Mouse (Mus musculus): Measurements from ENCODE around the gene Nemp1. TPM values are rescaled to one million over a fixed set of nuclear protein-coding genes. Genes with fewer than 3 reads are reported as not detected.

Nemp1 gene
- polyA plus RNA-seq, 1 experiment from 2014 or later = 3.7 TPM

- WGBS = 82% methylated on average over 3 of the region's 3 CpGs
- no peaks in the 10 kb centered on the region for H3K27me3 ChIP-seq (replicated peaks)
- no peak overlapping the region for H3K9ac ChIP-seq
- no peaks in the 10 kb centered on the region for H3K36me3 ChIP-seq (replicated peaks)
- no peak for ATAC-seq (replicated peaks)
- H3K27ac ChIP-seq = no peak overlapping the region
- H3K4me1 ChIP-seq = peaks cover 15% of the 10 kb centered on the region
- no peaks in the 10 kb centered on the region for H3K9me3 ChIP-seq
- no peak overlapping the region for H3K4me3 ChIP-seq
- H3K4me2 ChIP-seq = no peak overlapping the region
These were observed 13.2 kb downstream of the Nemp1 start for GRCm38 (mm10) chr10:127679881-127680280.

DNA sequence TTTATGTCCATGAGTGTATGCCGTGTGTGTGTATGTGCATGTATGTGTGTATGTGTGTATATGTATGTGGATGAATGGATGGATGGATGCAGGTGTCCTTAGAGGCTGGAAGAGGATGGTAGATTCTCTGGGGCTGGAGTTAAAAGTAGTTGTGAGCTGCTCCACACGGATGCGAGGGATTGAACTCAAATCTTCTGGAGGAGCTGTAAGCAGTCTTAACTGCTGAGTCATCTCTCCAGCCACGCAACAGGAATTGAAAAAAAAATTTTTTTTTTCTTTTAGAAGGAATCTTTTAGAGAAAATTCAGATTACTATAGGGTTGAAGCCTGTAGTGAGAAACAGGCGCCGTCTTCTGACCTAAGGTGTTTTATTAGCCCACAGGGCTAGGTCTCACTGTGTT, 16.2 kb downstream of the Nemp1 start:
- Histone ChIP-seq H3K27me3 (replicated peaks) (no peaks in the 10 kb centered on the region), H3K4me2 (no peak overlapping the region), H3K27ac (no peak overlapping the region), H3K4me3 (no peak overlapping the region), H3K9ac (no peak overlapping the region), H3K4me1 (peaks cover 4% of the 10 kb centered on the region), H3K36me3 (replicated peaks) (no peaks in the 10 kb centered on the region), H3K9me3 (no peaks in the 10 kb centered on the region)
- no peak for ATAC-seq (replicated peaks)
- WGBS = 94% methylated on average over 6 of the region's 6 CpGs

GRCm38 (mm10) chr10:127691053-127691452, 24.4 kb downstream of the Nemp1 start:
- Histone ChIP-seq H3K9ac (no peak overlapping the region), H3K9me3 (no peaks in the 10 kb centered on the region), H3K4me1 (no peaks in the 10 kb centered on the region), H3K27ac (no peak overlapping the region), H3K4me2 (no peak overlapping the region), H3K36me3 (replicated peaks) (0 out of 2 replicates have a peak, but pooled peaks cover under 1% of the 10 kb centered on the region), H3K4me3 (no peak overlapping the region), H3K27me3 (replicated peaks) (no peaks in the 10 kb centered on the region)
- WGBS = 44% methylated on average over 1 of the region's 1 CpGs
- ATAC-seq (replicated peaks) = no peak

DNA sequence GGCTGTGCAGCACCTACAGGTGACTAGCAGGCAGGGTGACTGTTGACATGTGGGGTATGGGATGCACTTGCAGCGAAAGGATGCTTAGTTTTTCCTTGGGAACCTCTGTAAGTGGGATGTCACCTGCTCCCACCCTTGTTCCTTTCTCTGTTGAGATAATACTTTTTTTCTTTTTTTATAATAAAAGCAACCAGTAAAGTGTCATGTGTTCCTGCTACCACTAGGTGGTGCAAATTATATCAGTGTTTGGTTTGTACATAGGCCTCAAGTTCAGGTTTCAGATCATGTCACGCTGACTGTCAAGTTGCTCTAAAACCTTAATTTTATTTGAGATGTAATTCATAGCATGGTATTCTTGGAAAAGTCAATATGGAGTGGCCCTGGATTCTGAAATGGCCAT, 27.9 kb downstream of the Nemp1 start:
- no peaks in the 10 kb centered on the region for H3K9me3 ChIP-seq
- H3K4me2 ChIP-seq = no peak overlapping the region
- WGBS = 58% methylated on average over 2 of the region's 2 CpGs
- H3K9ac ChIP-seq = no peak overlapping the region
- H3K27me3 ChIP-seq (replicated peaks) = no peaks in the 10 kb centered on the region
- no peak overlapping the region for H3K4me3 ChIP-seq
- no peak overlapping the region for H3K27ac ChIP-seq
- no peaks in the 10 kb centered on the region for H3K4me1 ChIP-seq
- ATAC-seq (replicated peaks) = no peak
- 0 out of 2 replicates have a peak, but pooled peaks cover 4% of the 10 kb centered on the region for H3K36me3 ChIP-seq (replicated peaks)

DNA sequence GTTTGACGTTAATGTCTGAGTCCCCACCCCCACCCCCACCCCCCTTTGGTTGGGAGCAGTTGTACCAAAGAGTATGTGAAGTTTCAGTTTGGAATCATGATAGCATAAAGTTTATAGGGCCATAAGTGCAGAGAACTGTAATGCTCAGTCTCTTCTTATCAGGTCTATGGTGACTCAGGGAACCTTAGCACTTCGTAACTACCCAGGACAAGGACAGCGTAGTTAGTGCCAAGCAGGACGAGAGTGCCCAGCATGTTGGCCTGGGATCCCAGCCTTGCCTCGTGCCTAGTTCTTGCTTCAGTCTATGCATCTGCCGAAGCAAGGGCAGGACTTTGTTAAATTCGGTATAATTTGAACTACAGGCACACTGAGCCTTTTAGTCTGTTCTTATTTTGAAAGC, 29.1 kb downstream of the Nemp1 start:
- WGBS = 94% methylated on average over 7 of the region's 7 CpGs
- H3K9me3 ChIP-seq = no peaks in the 10 kb centered on the region
- no peak for ATAC-seq (replicated peaks)
- no peak overlapping the region for H3K27ac ChIP-seq
- no peak overlapping the region for H3K4me2 ChIP-seq
- 0 out of 2 replicates have a peak, but pooled peaks cover 4% of the 10 kb centered on the region for H3K36me3 ChIP-seq (replicated peaks)
- no peak overlapping the region for H3K9ac ChIP-seq
- H3K4me1 ChIP-seq = no peaks in the 10 kb centered on the region
- H3K27me3 ChIP-seq (replicated peaks) = no peaks in the 10 kb centered on the region
- H3K4me3 ChIP-seq = no peak overlapping the region

GRCm38 (mm10) chr10:127698966-127699365, 32.3 kb downstream of the Nemp1 start:
- Histone ChIP-seq H3K4me1 (no peaks in the 10 kb centered on the region), H3K27ac (no peak overlapping the region), H3K27me3 (replicated peaks) (no peaks in the 10 kb centered on the region), H3K9ac (no peak overlapping the region), H3K36me3 (replicated peaks) (0 out of 2 replicates have a peak, but pooled peaks cover 4% of the 10 kb centered on the region), H3K9me3 (no peaks in the 10 kb centered on the region), H3K4me3 (no peak overlapping the region), H3K4me2 (no peak overlapping the region)
- ATAC-seq (replicated peaks) = no peak
- 88% methylated on average over 7 of the region's 7 CpGs for WGBS

GRCm38 (mm10) chr10:127703299-127703698, 36.6 kb downstream of the Nemp1 start:
- 51% methylated on average over 4 of the region's 4 CpGs for WGBS
- H3K4me2 ChIP-seq = no peak overlapping the region
- no peak for ATAC-seq (replicated peaks)
- no peaks in the 10 kb centered on the region for H3K36me3 ChIP-seq (replicated peaks)
- no peaks in the 10 kb centered on the region for H3K9me3 ChIP-seq
- H3K27ac ChIP-seq = no peak overlapping the region
- no peak overlapping the region for H3K4me3 ChIP-seq
- no peak overlapping the region for H3K9ac ChIP-seq
- no peaks in the 10 kb centered on the region for H3K4me1 ChIP-seq
- H3K27me3 ChIP-seq (replicated peaks) = no peaks in the 10 kb centered on the region

GRCm38 (mm10) chr10:127704293-127704692, 37.6 kb downstream of the Nemp1 start:
- Histone ChIP-seq H3K27me3 (replicated peaks) (no peaks in the 10 kb centered on the region), H3K36me3 (replicated peaks) (no peaks in the 10 kb centered on the region), H3K4me1 (no peaks in the 10 kb centered on the region), H3K9me3 (no peaks in the 10 kb centered on the region), H3K4me3 (no peak overlapping the region), H3K9ac (no peak overlapping the region), H3K4me2 (no peak overlapping the region), H3K27ac (no peak overlapping the region)
- WGBS = 61% methylated on average over 2 of the region's 2 CpGs
- ATAC-seq (replicated peaks) = no peak

DNA sequence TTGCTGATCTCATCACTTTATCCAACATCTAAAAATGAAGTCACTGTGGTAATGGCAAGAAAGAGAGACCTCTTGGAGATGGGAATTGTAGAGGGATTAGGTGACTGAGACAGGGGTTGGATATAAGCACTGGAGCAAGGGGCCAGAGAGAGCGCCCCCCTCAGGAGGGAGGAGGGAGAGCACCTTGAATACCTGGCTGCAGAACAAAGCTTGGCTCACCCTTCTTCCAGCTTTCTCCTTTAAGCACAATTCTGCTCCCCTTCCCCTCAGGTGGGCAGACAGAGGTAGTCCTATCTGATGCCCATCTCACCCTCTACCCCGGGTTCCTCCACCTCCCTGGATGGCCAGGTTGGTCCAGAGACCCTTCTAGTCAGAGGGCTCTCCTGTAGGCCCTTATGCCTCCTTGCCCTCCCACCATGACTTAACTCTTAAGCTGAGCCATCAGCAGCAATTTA, 38.1 kb downstream of the Nemp1 start, which contains the start of gene Myo1a:
Gene Myo1a (plus strand): TSS at position 405 of the 455 bp plus-strand sequence.
- H3K36me3 ChIP-seq (replicated peaks) = no peaks in the 10 kb centered on the region
- H3K4me1 ChIP-seq = no peaks in the 10 kb centered on the region
- no peak within 1 kb of the TSS for H3K4me2 ChIP-seq
- no peaks in the 10 kb centered on the region for H3K27me3 ChIP-seq (replicated peaks)
- no peak within 1 kb of the TSS for H3K4me3 ChIP-seq
- no peak within 1 kb of the TSS for H3K27ac ChIP-seq
- ATAC-seq (replicated peaks) = no peak
- WGBS = 44% methylated on average over 2 of the region's 2 CpGs
- H3K9ac ChIP-seq = no peak within 1 kb of the TSS
- H3K9me3 ChIP-seq = no peaks in the 10 kb centered on the region

DNA sequence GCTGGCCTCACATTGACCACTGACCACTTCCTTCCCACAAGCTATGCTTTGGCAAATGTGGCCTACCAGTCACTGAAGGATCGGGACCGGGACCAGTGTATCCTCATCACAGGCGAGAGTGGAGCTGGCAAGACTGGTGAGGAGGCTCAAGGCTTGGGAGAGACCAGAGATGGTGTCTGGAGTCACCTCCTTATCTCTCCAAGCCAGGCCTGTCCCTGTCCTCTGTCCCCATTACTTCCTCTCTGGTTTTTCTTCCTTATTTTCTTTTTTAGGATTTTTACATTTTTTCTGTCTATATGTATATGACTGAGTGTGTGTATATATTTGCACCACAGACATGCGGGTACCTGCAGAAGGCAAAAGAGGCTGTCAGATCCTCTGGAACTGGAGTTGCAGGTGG, 39.1 kb downstream of the Nemp1 start:
- H3K4me1 ChIP-seq = no peaks in the 10 kb centered on the region
- no peak overlapping the region for H3K27ac ChIP-seq
- no peak for ATAC-seq (replicated peaks)
- no peak overlapping the region for H3K9ac ChIP-seq
- WGBS = 91% methylated on average over 4 of the region's 4 CpGs
- no peaks in the 10 kb centered on the region for H3K27me3 ChIP-seq (replicated peaks)
- no peaks in the 10 kb centered on the region for H3K36me3 ChIP-seq (replicated peaks)
- H3K4me3 ChIP-seq = no peak overlapping the region
- no peaks in the 10 kb centered on the region for H3K9me3 ChIP-seq
- no peak overlapping the region for H3K4me2 ChIP-seq

DNA sequence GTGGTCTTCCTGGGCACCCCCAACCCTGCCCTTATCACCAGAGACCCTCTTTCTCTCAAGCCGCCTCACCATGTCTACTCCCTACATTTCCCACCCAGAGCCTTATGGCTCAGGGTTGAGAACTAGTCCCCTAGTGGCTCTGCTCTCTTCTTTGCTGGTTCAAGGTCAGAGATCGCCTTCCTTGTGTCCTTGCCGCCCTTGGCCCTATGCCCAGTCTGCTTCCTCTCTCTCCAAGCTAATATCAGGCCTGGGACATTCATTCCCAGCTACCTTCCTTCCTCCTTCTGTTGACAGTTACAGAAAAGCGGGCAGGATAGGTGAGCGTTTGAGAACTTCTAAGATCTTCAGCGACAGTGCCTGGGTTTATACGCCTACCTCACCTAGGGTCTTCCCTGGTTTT, 41.0 kb downstream of the Nemp1 start:
- ATAC-seq (replicated peaks) = no peak
- no peaks in the 10 kb centered on the region for H3K4me1 ChIP-seq
- no peaks in the 10 kb centered on the region for H3K36me3 ChIP-seq (replicated peaks)
- H3K4me2 ChIP-seq = no peak overlapping the region
- H3K27me3 ChIP-seq (replicated peaks) = no peaks in the 10 kb centered on the region
- 94% methylated on average over 7 of the region's 7 CpGs for WGBS
- H3K9me3 ChIP-seq = no peaks in the 10 kb centered on the region
- no peak overlapping the region for H3K4me3 ChIP-seq
- H3K9ac ChIP-seq = no peak overlapping the region
- no peak overlapping the region for H3K27ac ChIP-seq

GRCm38 (mm10) chr10:127708850-127709370, 42.2 kb downstream of the Nemp1 start:
- H3K27me3 ChIP-seq (replicated peaks) = no peaks in the 10 kb centered on the region
- no peak for ATAC-seq (replicated peaks)
- WGBS = 78% methylated on average over 3 of the region's 3 CpGs
- H3K9ac ChIP-seq = no peak overlapping the region
- no peaks in the 10 kb centered on the region for H3K9me3 ChIP-seq
- H3K4me2 ChIP-seq = no peak overlapping the region
- H3K4me3 ChIP-seq = no peak overlapping the region
- H3K27ac ChIP-seq = no peak overlapping the region
- H3K36me3 ChIP-seq (replicated peaks) = no peaks in the 10 kb centered on the region
- no peaks in the 10 kb centered on the region for H3K4me1 ChIP-seq

DNA sequence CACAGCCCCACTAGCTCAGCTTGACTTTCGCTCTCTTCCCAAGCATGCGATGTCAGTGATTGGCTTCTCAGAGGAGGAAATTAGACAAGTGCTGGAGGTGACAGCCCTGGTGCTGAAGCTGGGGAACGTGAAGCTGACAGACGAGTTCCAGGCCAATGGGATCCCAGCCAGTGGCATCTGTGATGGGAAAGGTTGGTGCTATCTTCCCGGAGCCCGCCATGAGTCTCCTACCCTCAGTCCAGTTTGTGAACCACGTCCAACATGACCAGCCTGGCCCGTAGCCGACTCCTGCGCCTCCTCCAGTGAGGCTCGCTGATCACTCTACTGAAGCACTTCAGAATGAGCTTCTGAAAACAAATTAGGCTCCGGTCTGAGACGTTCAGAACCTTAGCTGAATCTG, 43.6 kb downstream of the Nemp1 start:
- Histone ChIP-seq H3K27me3 (replicated peaks) (no peaks in the 10 kb centered on the region), H3K9me3 (no peaks in the 10 kb centered on the region), H3K4me1 (no peaks in the 10 kb centered on the region), H3K4me3 (no peak overlapping the region), H3K9ac (no peak overlapping the region), H3K27ac (no peak overlapping the region), H3K4me2 (no peak overlapping the region), H3K36me3 (replicated peaks) (no peaks in the 10 kb centered on the region)
- ATAC-seq (replicated peaks) = no peak
- 85% methylated on average over 13 of the region's 13 CpGs for WGBS

All from midbrain, embryonic 15.5 days (tissue).